13 mouse cellular contexts compared by ENCODE assay signal in the genomic region with DNA sequence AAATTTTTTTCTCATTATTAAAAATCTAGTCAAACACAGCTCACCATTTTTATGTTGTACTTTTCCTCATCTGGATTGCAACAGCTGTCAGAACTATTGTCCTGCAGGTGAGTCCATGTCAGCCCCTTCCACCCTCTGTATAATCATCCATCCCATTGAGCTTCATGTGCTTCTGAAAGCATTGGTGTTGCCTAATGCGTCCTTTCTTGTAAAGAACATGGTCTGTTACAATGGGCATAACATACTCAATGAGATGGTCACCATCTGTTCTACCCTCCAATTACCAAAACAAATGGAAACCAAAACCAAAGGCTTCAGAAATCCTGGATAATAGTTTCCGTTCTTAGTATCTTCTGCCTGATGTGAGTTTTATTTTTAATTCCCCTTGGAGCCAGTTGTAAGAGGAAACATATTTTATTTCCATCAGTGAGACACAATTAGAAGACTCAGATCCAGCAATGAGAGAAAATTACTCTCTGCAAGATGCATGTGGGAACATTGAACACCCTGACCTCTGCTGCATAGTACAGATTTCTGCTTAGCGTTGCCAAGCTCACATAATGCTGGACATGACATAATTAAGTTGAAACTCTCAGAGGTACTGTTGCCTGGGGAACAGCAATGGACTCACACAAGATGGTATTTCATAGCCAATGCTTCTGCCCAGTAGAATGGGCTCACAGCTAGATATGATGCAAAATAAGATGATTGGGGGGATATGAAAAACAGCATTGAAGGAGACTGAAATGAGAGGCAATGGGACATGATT.
DNase-seq lines count a peak whose midpoint lies in the region; ATAC-seq lines count a peak whose summit lies in the region.
"Had no signal": no experiment of that assay in that cellular context is flagged by ENCODE, and none has a peak within 500 bp of the region (broad histone marks: within the 10 kb centered on the region; RNA-seq: fewer than 3 reads in every experiment).

No protein-coding gene starts in this region.

- no peaks in the 10 kb centered on the region for H3K27me3 ChIP-seq in midbrain, embryonic 16.5 days (ENCODE audit: control insufficient read depth, insufficient read depth, low read depth, low read length)
- H3K27me3 ChIP-seq in midbrain, embryonic 10.5 days (ENCODE audit: low read depth, poor library complexity, severe bottlenecking), result no peaks in the 10 kb centered on the region
- no peaks in the 10 kb centered on the region for H3K27me3 ChIP-seq in hindbrain, embryonic 13.5 days
- no peaks in the 10 kb centered on the region for H3K27me3 ChIP-seq in kidney, embryonic 16.5 days (ENCODE audit: insufficient read depth, low read length)
- H3K27me3 ChIP-seq in neural tube, embryonic 15.5 days (replicated peaks), result no peaks in the 10 kb centered on the region
- H3K27me3 ChIP-seq: liver, embryonic 12.5 days had no signal

- H3K4me1 ChIP-seq in midbrain, embryonic 16.5 days (ENCODE audit: control insufficient read depth, insufficient read depth, low read length), result no peaks in the 10 kb centered on the region
- H3K4me1 ChIP-seq in midbrain, embryonic 10.5 days, result no peaks in the 10 kb centered on the region
- 0 out of 2 replicates have a peak, but pooled peaks cover 3% of the 10 kb centered on the region for H3K4me1 ChIP-seq in hindbrain, embryonic 13.5 days (replicated peaks)
- no peaks in the 10 kb centered on the region for H3K4me1 ChIP-seq in kidney, embryonic 16.5 days (ENCODE audit: insufficient read depth, low read length)
- no peaks in the 10 kb centered on the region for H3K4me1 ChIP-seq in neural tube, embryonic 15.5 days
- H3K4me1 ChIP-seq: liver, embryonic 12.5 days had no signal

- H3K9me3 ChIP-seq in midbrain, embryonic 16.5 days (replicated peaks; ENCODE audit: control insufficient read depth, low read length, poor library complexity, severe bottlenecking), result no peaks in the 10 kb centered on the region
- H3K9me3 ChIP-seq in midbrain, embryonic 10.5 days (replicated peaks), result no peaks in the 10 kb centered on the region
- no peaks in the 10 kb centered on the region for H3K9me3 ChIP-seq in hindbrain, embryonic 13.5 days
- no peaks in the 10 kb centered on the region for H3K9me3 ChIP-seq in kidney, embryonic 16.5 days (ENCODE audit: low read length)
- no peaks in the 10 kb centered on the region for H3K9me3 ChIP-seq in neural tube, embryonic 15.5 days (replicated peaks)
- H3K9me3 ChIP-seq: liver, embryonic 12.5 days had no signal

- no peak overlapping the region for H3K9ac ChIP-seq in midbrain, embryonic 16.5 days (ENCODE audit: low read depth, low read length)
- H3K9ac ChIP-seq in hindbrain, embryonic 13.5 days, result no peak overlapping the region
- no peak overlapping the region for H3K9ac ChIP-seq in kidney, embryonic 16.5 days (replicated peaks; ENCODE audit: low read length)
- no peak overlapping the region for H3K9ac ChIP-seq in neural tube, embryonic 15.5 days (replicated peaks)
- H3K9ac ChIP-seq: liver, embryonic 12.5 days had no signal

- intact Hi-C loops in heart, postnatal 25 days (cut with DNase I), result no loop called here

- 49% methylated on average over 3 of the region's 3 CpGs for WGBS in midbrain, embryonic 16.5 days
- WGBS in midbrain, embryonic 10.5 days, result 74% methylated on average over 3 of the region's 3 CpGs
- WGBS in hindbrain, embryonic 13.5 days, result 35% methylated on average over 3 of the region's 3 CpGs
- whole genome bisulfite sequencing in kidney, embryonic 16.5 days, result 80% methylated on average over 3 of the region's 3 CpGs
- 45% methylated on average over 3 of the region's 3 CpGs for WGBS in neural tube, embryonic 15.5 days

- no peaks in the 10 kb centered on the region for H3K36me3 ChIP-seq in midbrain, embryonic 16.5 days (ENCODE audit: control insufficient read depth, insufficient read depth, low read length)
- no peaks in the 10 kb centered on the region for H3K36me3 ChIP-seq in midbrain, embryonic 10.5 days
- H3K36me3 ChIP-seq in hindbrain, embryonic 13.5 days, result no peaks in the 10 kb centered on the region
- no peaks in the 10 kb centered on the region for H3K36me3 ChIP-seq in kidney, embryonic 16.5 days (ENCODE audit: insufficient read depth, low read length)
- H3K36me3 ChIP-seq in neural tube, embryonic 15.5 days, result no peaks in the 10 kb centered on the region
- H3K36me3 ChIP-seq: liver, embryonic 12.5 days had no signal

- H3K27ac ChIP-seq in midbrain, embryonic 16.5 days (ENCODE audit: low read length), result no peak overlapping the region
- no peak overlapping the region for H3K27ac ChIP-seq in midbrain, embryonic 10.5 days (replicated peaks)
- no peak overlapping the region for H3K27ac ChIP-seq in hindbrain, embryonic 13.5 days
- no peak overlapping the region for H3K27ac ChIP-seq in kidney, embryonic 16.5 days (ENCODE audit: low read length)
- H3K27ac ChIP-seq in neural tube, embryonic 15.5 days (replicated peaks), result no peak overlapping the region
- H3K27ac ChIP-seq: kidney, postnatal 0 days; layer of hippocampus, adult 2 months; liver, embryonic 12.5 days had no signal

- peak; percentile 0 for DNase-seq in heart, adult 8-10 months (ENCODE audit: low spot score)
- no peak for DNase-seq in heart, postnatal 25 days (ENCODE audit: low spot score)
- DNase-seq in midbrain, embryonic 10.5 days (ENCODE audit: low spot score), result no peak
- DNase-seq: cerebellum, adult 2 months; right cerebral cortex, postnatal 25 days; thymus, postnatal 4 days had no signal

- H3K4me2 ChIP-seq in midbrain, embryonic 16.5 days (ENCODE audit: low read length), result no peak overlapping the region
- no peak overlapping the region for H3K4me2 ChIP-seq in hindbrain, embryonic 13.5 days
- H3K4me2 ChIP-seq in kidney, embryonic 16.5 days (replicated peaks; ENCODE audit: low read depth, low read length), result no peak overlapping the region
- H3K4me2 ChIP-seq in neural tube, embryonic 15.5 days, result no peak overlapping the region
- H3K4me2 ChIP-seq: liver, embryonic 12.5 days had no signal

- no peak overlapping the region for H3K4me3 ChIP-seq in midbrain, embryonic 16.5 days (ENCODE audit: low read depth, low read length)
- H3K4me3 ChIP-seq in midbrain, embryonic 10.5 days, result no peak overlapping the region
- H3K4me3 ChIP-seq in hindbrain, embryonic 13.5 days, result no peak overlapping the region
- no peak overlapping the region for H3K4me3 ChIP-seq in kidney, embryonic 16.5 days (ENCODE audit: low read length)
- no peak overlapping the region for H3K4me3 ChIP-seq in neural tube, embryonic 15.5 days (replicated peaks)
- H3K4me3 ChIP-seq: layer of hippocampus, adult 2 months; liver, embryonic 12.5 days had no signal

- 0 out of 2 replicates have a peak, but pooled peaks have one; percentile 21 for ATAC-seq in midbrain, embryonic 16.5 days
- peak; percentile 71; the same call in 1 of the 2 replicates for ATAC-seq in hindbrain, embryonic 13.5 days (ENCODE audit: low FRiP score)
- no peak for ATAC-seq in kidney, embryonic 16.5 days (ENCODE audit: low FRiP score, low TSS enrichment)
- no peak; the same call in 1 of the 2 replicates for ATAC-seq in neural tube, embryonic 15.5 days (ENCODE audit: low FRiP score)
- ATAC-seq: liver, embryonic 12.5 days had no signal

Comparison
In these comparisons a context has a peak if more than half of its experiments do, and no peak if none do; other contexts are left out.
1. ATAC-seq: peak in midbrain, embryonic 16.5 days (single experiment) and hindbrain, embryonic 13.5 days (single experiment); none in kidney, embryonic 16.5 days (single experiment) and neural tube, embryonic 15.5 days (single experiment).